Mouse (Mus musculus) ES-E14 (cell line): ENCODE measurements around the gene Col5a1.

ENCODE experiments used
- CHD2 ChIP-seq: IDR thresholded peaks from 2 replicates; pipeline ENCODE4 v1.6.1; 2014; ENCODE audit warnings: mild to moderate bottlenecking, low read depth, low read length, inconsistent platforms
- HCFC1 ChIP-seq: IDR thresholded peaks from 2 replicates; pipeline ENCODE4 v1.6.1; 2012; ENCODE audit warnings: low read length, inconsistent platforms, borderline replicate concordance; ENCODE audit not compliant: insufficient read depth
- ZC3H11A ChIP-seq: IDR thresholded peaks from 2 replicates; pipeline ENCODE4 v1.6.1; 2012; ENCODE audit warnings: low read depth, mild to moderate bottlenecking, inconsistent platforms, low read length, borderline replicate concordance

- TF ChIP-seq HCFC1: no peak
- no peak for TF ChIP-seq CHD2
- no peak for TF ChIP-seq ZC3H11A
Measured at GRCm38 (mm10) chr2:28063711-28064338, 177.6 kb downstream of the Col5a1 start.
